Mouse (Mus musculus) brown adipose tissue, adult 24 weeks (tissue): ENCODE data around the gene Thap12. TPM values are rescaled to one million over a fixed set of nuclear protein-coding genes. Genes with fewer than 3 reads are reported as not detected.

Experiments
- H3K27ac ChIP-seq: fragments of 200-500 bp; replicated peaks from 2 replicates; pipeline ENCODE4 v1.5.1; 2012; ENCODE audit warnings: low read depth, mild to moderate bottlenecking, low read length
- H3K4me1 ChIP-seq: fragments of 200-500 bp; 2 replicates; pipeline ENCODE4 v1.6.1; 2012; ENCODE audit warnings: low read length, mixed read lengths; ENCODE audit not compliant: control insufficient read depth, insufficient read depth, insufficient read length
- H3K4me3 ChIP-seq: fragments of 200-500 bp; 2 replicates; pipeline ENCODE4 v1.5.1; 2012; ENCODE audit warnings: low read depth, mild to moderate bottlenecking, low read length, moderate library complexity; ENCODE audit not compliant: insufficient read depth
- polyA plus RNA-seq: library from polyadenylated mRNA; stranded (reverse); fragments of >200 nt; gene quantifications from 2 replicates; pipeline ENCODE4 v1.2.4, GENCODE M21; 2012; ENCODE audit not compliant: missing spikeins, insufficient read depth, insufficient read length

Thap12 gene
- polyA plus RNA-seq, 1 experiment: 35.8 TPM

DNA sequence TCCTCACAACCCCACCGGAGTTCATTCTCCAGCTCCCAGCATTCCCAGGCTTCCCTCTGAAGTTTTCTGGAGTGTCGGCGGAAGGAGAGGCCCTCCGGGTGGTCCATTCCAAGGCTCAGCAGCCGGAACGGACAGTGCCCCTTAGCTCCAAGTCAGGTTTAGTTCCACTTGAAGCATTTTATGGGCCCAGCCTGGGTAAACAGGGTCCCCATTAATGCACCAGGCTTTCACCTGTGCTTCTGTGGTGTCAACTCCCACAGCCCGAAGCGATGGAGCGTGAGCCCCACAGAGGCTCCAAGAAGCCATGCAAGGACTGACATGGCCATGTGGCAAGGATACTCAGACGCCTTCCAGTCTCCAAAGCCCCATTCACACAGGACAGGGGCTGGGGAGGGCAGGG is 61.0 kb downstream of the Thap12 start:
- Histone ChIP-seq H3K4me1 (no peaks in the 10 kb centered on the region), H3K27ac (no peak overlapping the region), H3K4me3 (no peak overlapping the region)

DNA sequence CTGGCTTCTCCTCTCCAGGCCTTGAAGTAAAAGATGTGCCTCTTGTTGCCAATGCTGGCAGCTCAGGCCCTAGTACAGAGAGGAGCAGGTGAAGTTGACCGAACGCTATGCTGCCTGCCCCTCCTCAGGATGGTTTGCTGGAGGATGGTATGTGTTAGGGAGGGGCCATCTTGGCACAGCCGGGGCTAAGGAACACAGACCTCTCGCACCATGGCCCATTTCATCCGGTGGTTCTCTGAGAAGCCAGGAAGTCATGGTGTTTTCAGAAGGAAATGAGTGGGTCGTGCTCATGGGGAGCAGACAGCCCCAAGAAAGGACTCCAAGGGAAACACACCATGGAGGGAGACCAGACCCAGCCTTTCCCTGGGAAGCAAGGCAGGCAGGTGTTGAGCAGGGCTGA is 64.4 kb downstream of the Thap12 start:
- Histone ChIP-seq H3K4me3 (no peak overlapping the region), H3K27ac (no peak overlapping the region), H3K4me1 (no peaks in the 10 kb centered on the region)

Other genes with a start within 250 kb of the Thap12 start
- gene Lrrc32, start 213.8 kb upstream of the Thap12 start, polyA plus RNA-seq: 4.5 and 5.1 TPM in 2 replicates
- 9.5 and 22.8 TPM in 2 replicates for gene Emsy, start 46.3 kb upstream of the Thap12 start, polyA plus RNA-seq
- 2.5 and 5.5 TPM in 2 replicates for gene Wnt11, start 132.0 kb downstream of the Thap12 start, polyA plus RNA-seq